Mouse (Mus musculus) CH12.LX (cell line): Measurements from ENCODE around the gene Sidt2. TPM values are rescaled to one million over a fixed set of nuclear protein-coding genes. Genes with fewer than 3 reads are reported as not detected.

ENCODE experiments used
- DNase-seq: peaks from one replicate; pipeline ENCODE4 v3.0.0-alpha.2; 2013; ENCODE audit errors: extremely low read depth
- H3K27ac ChIP-seq: 2 replicates; pipeline ENCODE4 v1.5.1; 2012; ENCODE audit warnings: low read depth, mild to moderate bottlenecking, control low read depth, moderate library complexity; ENCODE audit not compliant: insufficient read depth
- H3K27me3 ChIP-seq: replicated peaks from 2 replicates; pipeline ENCODE3; 2012; ENCODE audit warnings: inconsistent platforms
- H3K36me3 ChIP-seq, 2 experiments: replicated peaks in 1 of 2; 2 replicates each; pipeline versions ENCODE3 to v1.6.1; 2012; ENCODE audit warnings: inconsistent platforms in 1 of 2, low read length in 1 of 2, mild to moderate bottlenecking in 1 of 2, mixed read lengths in 1 of 2, moderate library complexity in 1 of 2; ENCODE audit not compliant: control insufficient read depth in 1 of 2, insufficient read depth in 1 of 2
- H3K4me1 ChIP-seq, 2 experiments: 2 replicates each; pipeline ENCODE4 v1.6.1; 2012; ENCODE audit warnings: inconsistent platforms in 1 of 2, moderate library complexity in 1 of 2; ENCODE audit not compliant: insufficient read depth in 2 of 2, control insufficient read depth in 1 of 2
- H3K4me2 ChIP-seq: 2 replicates; pipeline ENCODE4 v1.6.1; 2012; ENCODE audit warnings: low read depth, mild to moderate bottlenecking, control low read depth; ENCODE audit not compliant: poor library complexity, insufficient read depth, severe bottlenecking
- H3K4me3 ChIP-seq, 3 experiments: fragments of 150-350 bp in 1 of 3; sonication (generic) in 1 of 3; replicated peaks in 1 of 3; 2 replicates each; pipeline versions ENCODE3 to v1.5.1; 2011 to 2012; ENCODE audit warnings: low read depth in 2 of 3, low read length in 2 of 3, mild to moderate bottlenecking in 2 of 3, moderate library complexity in 2 of 3, control low read depth in 1 of 3, improper control_type of control experiment in 1 of 3, inconsistent platforms in 1 of 3, mixed read lengths in 1 of 3; ENCODE audit not compliant: poor library complexity in 1 of 3
- H3K79me2 ChIP-seq: replicated peaks from 2 replicates; pipeline ENCODE4 v1.6.1; 2012; ENCODE audit warnings: mild to moderate bottlenecking, moderate library complexity; ENCODE audit not compliant: control insufficient read depth, poor library complexity, insufficient read depth, severe bottlenecking; ENCODE audit errors: extremely low read depth
- H3K9ac ChIP-seq: 2 replicates; pipeline ENCODE4 v1.6.1; 2012; ENCODE audit warnings: low read depth, mild to moderate bottlenecking, control low read depth, moderate library complexity; ENCODE audit not compliant: insufficient read depth
- H3K9me3 ChIP-seq: replicated peaks from 2 replicates; pipeline ENCODE3; 2012; ENCODE audit warnings: low read length, inconsistent platforms, mixed read lengths
- CTCF ChIP-seq, 2 experiments: IDR thresholded peaks in 1 of 2; conservative IDR thresholded peaks in 1 of 2; 2 replicates each; pipeline ENCODE4 v1.5.1; 2011 to 2012; ENCODE audit warnings: low read depth in 2 of 2, low read length in 2 of 2, improper control_type of control experiment in 1 of 2, inconsistent platforms in 1 of 2, mild to moderate bottlenecking in 1 of 2, moderate library complexity in 1 of 2
- EP300 ChIP-seq: IDR thresholded peaks from 2 replicates; pipeline ENCODE4 v1.6.1; 2011; ENCODE audit warnings: low read length, improper control_type of control experiment
- GABPA ChIP-seq: IDR thresholded peaks from 2 replicates; pipeline ENCODE4 v1.6.1; 2012; ENCODE audit warnings: low read depth, low read length, improper control_type of control experiment, inconsistent platforms; ENCODE audit not compliant: insufficient replicate concordance
- MAX ChIP-seq: IDR thresholded peaks from 2 replicates; pipeline ENCODE4 v1.6.1; 2011; ENCODE audit warnings: low read length, improper control_type of control experiment
- MAZ ChIP-seq: IDR thresholded peaks from 2 replicates; pipeline ENCODE4 v1.6.1; 2012; ENCODE audit warnings: low read depth, mild to moderate bottlenecking, inconsistent platforms, low read length, improper control_type of control experiment, moderate library complexity
- PAX5 ChIP-seq: IDR thresholded peaks from 2 replicates; pipeline ENCODE4 v1.6.1; 2012; ENCODE audit warnings: low read length, inconsistent platforms, mixed read lengths
- POLR2A ChIP-seq: IDR thresholded peaks from 2 replicates; pipeline ENCODE4 v1.6.1; 2011; ENCODE audit warnings: low read depth, mild to moderate bottlenecking, improper control_type of control experiment, low read length
- POLR2AphosphoS2 ChIP-seq: IDR thresholded peaks from 2 replicates; pipeline ENCODE4 v1.6.1; 2011; ENCODE audit warnings: low read depth, low read length, improper control_type of control experiment
- RCOR1 ChIP-seq: conservative IDR thresholded peaks from 2 replicates; pipeline ENCODE4 v1.6.1; 2012; ENCODE audit warnings: low read depth, mild to moderate bottlenecking, inconsistent platforms, low read length, improper control_type of control experiment
- SMC3 ChIP-seq: IDR thresholded peaks from 2 replicates; pipeline ENCODE4 v1.6.1; 2011; ENCODE audit warnings: low read depth, low read length, improper control_type of control experiment
- TBP ChIP-seq: conservative IDR thresholded peaks from 2 replicates; pipeline ENCODE4 v1.6.1; 2011; ENCODE audit warnings: low read depth, low read length, improper control_type of control experiment
- TCF12 ChIP-seq: IDR thresholded peaks from 2 replicates; pipeline ENCODE4 v1.6.1; 2014; ENCODE audit warnings: low read depth, mild to moderate bottlenecking, inconsistent platforms, low read length, improper control_type of control experiment
- UBTF ChIP-seq: IDR thresholded peaks from 2 replicates; pipeline ENCODE4 v1.6.1; 2012; ENCODE audit warnings: low read depth, mild to moderate bottlenecking, inconsistent platforms, low read length, improper control_type of control experiment, moderate library complexity
- ZKSCAN1 ChIP-seq: IDR thresholded peaks from 2 replicates; pipeline ENCODE4 v1.6.1; 2012; ENCODE audit warnings: low read depth, inconsistent platforms, low read length, improper control_type of control experiment, borderline replicate concordance
- dilution Hi-C: fragments of 300-500 bp; cut with MboI; formaldehyde crosslinking; loops from 2 replicates; pipeline ENCODE4 v1.14.3; 2020; ENCODE audit warnings: low sequenced_read_pairs; ENCODE audit not compliant: extremely low pct_unique_long_range_greater_than_20kb, extremely low pct_ligation_motif_present
- in situ Hi-C: fragments of 300-500 bp; cut with MboI; formaldehyde crosslinking; loops from 3 replicates; pipeline ENCODE4 v1.14.3; 2019; ENCODE audit warnings: low sequenced_read_pairs, low pct_ligation_motif_present, low pct_unique_long_range_greater_than_20kb, mixed read lengths
- polyA plus RNA-seq: library from polyadenylated mRNA; unstranded; fragments of >175 nt; gene quantifications from 2 replicates; pipeline ENCODE4 v1.2.1, GENCODE M21; 2012; ENCODE audit warnings: low read depth; ENCODE audit not compliant: insufficient read length
- total RNA-seq, 2 experiments: library from RNA; depleted of rRNA; stranded (reverse); fragments of 300-350 nt in 1 of 2; fragments of >200 nt in 1 of 2; gene quantifications; 2 replicates each; pipeline ENCODE4 v1.2.3; 2012 to 2014

The Sidt2 gene
- total and polyA plus RNA-seq, 3 experiments: 38.9 to 143 (median 47.8) TPM

DNA sequence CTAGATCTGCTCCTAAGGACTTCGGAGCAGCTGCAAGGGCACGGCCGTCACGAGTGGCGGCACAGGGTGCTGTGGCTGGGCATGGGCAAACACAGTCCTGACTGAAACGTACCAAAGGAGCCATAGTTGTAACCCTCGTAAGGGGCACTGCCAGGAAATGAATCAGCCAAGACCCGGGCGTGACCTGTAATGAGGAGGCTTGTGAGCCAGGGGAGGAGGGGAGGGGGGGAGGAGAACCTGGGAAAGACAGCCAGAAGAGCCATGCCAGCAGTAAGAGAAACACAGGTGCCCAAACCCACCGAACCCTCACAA, 8.2 kb downstream of the Sidt2 start:
- Histone ChIP-seq H3K4me1 (peaks cover 0 to 50% of the 10 kb centered on the region in 2 experiments; a peak in 2 of 4 replicates), H3K27me3 (no peaks in the 10 kb centered on the region), H3K36me3 (peaks cover 83 to 95% of the 10 kb centered on the region in 2 experiments), H3K79me2 (no peaks in the 10 kb centered on the region), H3K4me2 (no peak overlapping the region), H3K9ac (no peak overlapping the region), H3K27ac (no peak overlapping the region), H3K9me3 (no peaks in the 10 kb centered on the region), H3K4me3 (no peak overlapping the region)
- dilution Hi-C loops: no loop called here
- TF ChIP-seq MAZ: no peak
- no peak for DNase-seq
- in situ Hi-C loops: no loop called here

DNA sequence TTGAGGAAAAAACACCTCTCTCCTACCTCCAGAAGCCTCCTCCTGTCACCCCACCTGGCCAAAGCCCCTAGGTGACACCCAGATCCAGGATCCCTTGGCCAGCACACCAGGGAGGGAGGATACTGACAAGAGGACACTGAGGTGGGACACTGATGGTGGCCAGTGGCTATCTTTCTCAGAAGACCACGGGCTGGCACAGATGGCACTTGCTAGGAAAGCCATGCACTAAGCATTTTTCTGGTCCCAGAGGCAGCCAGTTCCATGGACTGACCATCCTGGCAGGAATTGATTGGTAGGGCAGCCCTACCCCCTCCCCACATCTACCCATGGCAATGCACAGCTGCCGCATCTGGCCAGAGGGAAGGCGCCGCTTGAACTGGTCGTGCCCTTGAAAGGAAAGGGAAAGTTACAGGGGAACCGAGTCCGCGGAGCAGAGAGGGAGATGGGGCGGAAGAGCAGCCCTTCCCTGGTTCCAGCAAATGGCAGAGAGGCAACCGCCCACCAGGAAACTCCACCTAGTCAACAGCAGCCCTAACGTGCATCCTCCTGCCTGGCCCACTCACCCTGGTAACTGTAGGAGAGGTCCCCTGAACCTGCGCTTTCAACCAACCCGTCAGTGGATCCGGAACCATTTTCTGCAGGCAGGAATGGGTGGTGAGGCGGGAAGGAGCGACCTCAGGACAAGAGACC, 8.7 kb downstream of the Sidt2 start:
- Histone ChIP-seq H3K79me2 (no peaks in the 10 kb centered on the region), H3K36me3 (peaks cover 83 to 95% of the 10 kb centered on the region in 2 experiments), H3K4me2 (no peak overlapping the region), H3K4me1 (peaks cover 0 to 55% of the 10 kb centered on the region in 2 experiments; a peak in 2 of 4 replicates)
- DNase-seq: no peak
- no peak for TF ChIP-seq PAX5
- TF ChIP-seq CTCF (conservative IDR thresholded peaks at IDR 0.05 in 1 of 2, IDR thresholded peaks at IDR 0.05 in 1 of 2; ENCODE audit: low read depth in 2 of 2, low read length in 2 of 2): no peak
- TF ChIP-seq SMC3: no peak
- no peak for TF ChIP-seq EP300
- no peak for TF ChIP-seq RCOR1
- TF ChIP-seq, all 38 proteins: peak for 0
- no peak overlapping the region for H3K9ac ChIP-seq
- dilution Hi-C loops: no loop called here
- H3K9me3 ChIP-seq: no peaks in the 10 kb centered on the region
- H3K27me3 ChIP-seq: no peaks in the 10 kb centered on the region
- in situ Hi-C loops: no loop called here
- no peak overlapping the region for H3K27ac ChIP-seq
- no peak overlapping the region for H3K4me3 ChIP-seq

DNA sequence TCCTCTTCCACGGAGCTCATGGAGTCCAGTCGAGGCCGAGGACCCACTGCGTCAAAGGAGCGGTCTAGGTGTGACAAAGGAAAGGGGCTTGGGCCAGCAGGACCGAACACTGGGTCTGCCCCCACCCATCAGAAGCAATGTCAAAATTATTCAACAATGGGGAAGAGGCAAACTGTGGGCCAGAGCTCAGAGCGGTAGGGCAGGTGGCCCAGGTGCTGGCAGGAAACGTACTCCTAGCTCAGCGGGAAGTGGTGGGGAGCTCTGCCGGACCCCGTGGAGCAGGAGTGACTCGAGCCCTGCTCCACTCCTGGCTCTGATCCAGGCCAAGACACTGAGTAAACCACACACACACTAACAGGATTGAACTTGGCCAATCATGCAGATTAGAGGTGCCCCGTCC, 9.3 kb downstream of the Sidt2 start:
- in situ Hi-C loops (no loop called here), dilution Hi-C loops (no loop called here)
- H3K9me3 ChIP-seq: no peaks in the 10 kb centered on the region
- TF ChIP-seq UBTF: no peak
- TF ChIP-seq POLR2AphosphoS2: no peak
- TF ChIP-seq GABPA: no peak
- no peak for TF ChIP-seq POLR2A
- TF ChIP-seq TBP: no peak
- TF ChIP-seq ZKSCAN1: no peak
- TF ChIP-seq MAX: no peak
- no peak for TF ChIP-seq TCF12
- H3K9ac ChIP-seq: no peak overlapping the region
- H3K79me2 ChIP-seq: no peaks in the 10 kb centered on the region
- H3K27ac ChIP-seq: no peak overlapping the region
- no peak overlapping the region for H3K4me3 ChIP-seq
- H3K27me3 ChIP-seq: no peaks in the 10 kb centered on the region
- DNase-seq: no peak
- H3K4me2 ChIP-seq: no peak overlapping the region
- H3K36me3 ChIP-seq: peaks cover 89 to 98% of the 10 kb centered on the region in 2 experiments
- H3K4me1 ChIP-seq: peaks cover 0 to 59% of the 10 kb centered on the region in 2 experiments; a peak in 2 of 4 replicates
